Mouse (Mus musculus): ENCODE measurements around the gene Ccdc155. TPM values are rescaled to one million over a fixed set of nuclear protein-coding genes. Genes with fewer than 3 reads are reported as not detected.

The Ccdc155 gene
- polyA plus RNA-seq, 1 experiment from 2014 or later: 0.95 TPM

- no peaks in the 10 kb centered on the region; the same call in 1 of the 2 replicates for H3K36me3 ChIP-seq (ENCODE audit: control insufficient read depth, insufficient read depth)
- peaks cover 39% of the 10 kb centered on the region for H3K27me3 ChIP-seq (replicated peaks; ENCODE audit: control insufficient read depth, insufficient read depth, low read length)
- ATAC-seq: no peak
- WGBS: 1% methylated on average over 41 of the region's 41 CpGs
- peaks cover 42% of the 10 kb centered on the region for H3K4me1 ChIP-seq (replicated peaks; ENCODE audit: control insufficient read depth, insufficient read depth, low read length)
- 0 out of 2 replicates have a peak within 1 kb of the TSS, but pooled peaks have one; percentile 3 for H3K27ac ChIP-seq (ENCODE audit: low read length)
- no peaks in the 10 kb centered on the region for H3K9me3 ChIP-seq (ENCODE audit: control insufficient read depth, low read length)
- peak within 1 kb of the TSS; percentile 53 for H3K4me3 ChIP-seq (replicated peaks; ENCODE audit: low read length)
- H3K4me2 ChIP-seq (ENCODE audit: low read length): peak within 1 kb of the TSS; percentile 51
- H3K9ac ChIP-seq (replicated peaks; ENCODE audit: low read depth, low read length): peak within 1 kb of the TSS; percentile 63
Observed at GRCm38 (mm10) chr7:45163735-45164490, 40.8 kb downstream of the Ccdc155 start, which contains the start of gene Slc17a7. Gene Slc17a7, plus strand, starts transcription at chr7:45163949.

GRCm38 (mm10) chr7:45162996-45163615 is 41.6 kb downstream of the Ccdc155 start:
- Histone ChIP-seq H3K9me3 (ENCODE audit: control insufficient read depth, low read length) (no peaks in the 10 kb centered on the region), H3K4me3 (replicated peaks; ENCODE audit: low read length) (no peak overlapping the region), H3K9ac (replicated peaks; ENCODE audit: low read depth, low read length) (no peak overlapping the region), H3K27ac (ENCODE audit: low read length) (no peak overlapping the region), H3K27me3 (replicated peaks; ENCODE audit: control insufficient read depth, insufficient read depth, low read length) (peaks cover 33% of the 10 kb centered on the region), H3K4me1 (replicated peaks; ENCODE audit: control insufficient read depth, insufficient read depth, low read length) (peaks cover 34% of the 10 kb centered on the region), H3K36me3 (ENCODE audit: control insufficient read depth, insufficient read depth) (no peaks in the 10 kb centered on the region; the same call in 1 of the 2 replicates), H3K4me2 (ENCODE audit: low read length) (no peak overlapping the region; the same call in 1 of the 2 replicates)
- no peak for ATAC-seq
- WGBS: 72% methylated on average over 9 of the region's 9 CpGs

- H3K4me2 ChIP-seq (ENCODE audit: low read length): peak overlapping the region; percentile 55
- H3K36me3 ChIP-seq (ENCODE audit: control insufficient read depth, insufficient read depth): no peaks in the 10 kb centered on the region; the same call in 1 of the 2 replicates
- H3K9ac ChIP-seq (replicated peaks; ENCODE audit: low read depth, low read length): no peak overlapping the region
- no peaks in the 10 kb centered on the region for H3K9me3 ChIP-seq (ENCODE audit: control insufficient read depth, low read length)
- ATAC-seq: no peak
- peak overlapping the region; percentile 38 for H3K4me3 ChIP-seq (replicated peaks; ENCODE audit: low read length)
- H3K4me1 ChIP-seq (replicated peaks; ENCODE audit: control insufficient read depth, insufficient read depth, low read length): peaks cover 29% of the 10 kb centered on the region
- 26% methylated on average over 6 of the region's 6 CpGs for WGBS
- H3K27me3 ChIP-seq (replicated peaks; ENCODE audit: control insufficient read depth, insufficient read depth, low read length): peaks cover 28% of the 10 kb centered on the region
- no peak overlapping the region for H3K27ac ChIP-seq (ENCODE audit: low read length)
Observed at GRCm38 (mm10) chr7:45162551-45162950, 42.1 kb downstream of the Ccdc155 start.

GRCm38 (mm10) chr7:45161612-45162473 is 42.8 kb downstream of the Ccdc155 start:
- H3K9ac ChIP-seq (replicated peaks; ENCODE audit: low read depth, low read length): no peak overlapping the region
- no peaks in the 10 kb centered on the region; the same call in 1 of the 2 replicates for H3K36me3 ChIP-seq (ENCODE audit: control insufficient read depth, insufficient read depth)
- peak; percentile 92 for ATAC-seq
- no peaks in the 10 kb centered on the region for H3K9me3 ChIP-seq (ENCODE audit: control insufficient read depth, low read length)
- 0 out of 2 replicates have a peak overlapping the region, but pooled peaks have one; percentile 25 for H3K27ac ChIP-seq (ENCODE audit: low read length)
- H3K4me3 ChIP-seq (replicated peaks; ENCODE audit: low read length): peak overlapping the region; percentile 38
- peaks cover 28% of the 10 kb centered on the region for H3K27me3 ChIP-seq (replicated peaks; ENCODE audit: control insufficient read depth, insufficient read depth, low read length)
- H3K4me2 ChIP-seq (ENCODE audit: low read length): peak overlapping the region; percentile 55
- peaks cover 24% of the 10 kb centered on the region for H3K4me1 ChIP-seq (replicated peaks; ENCODE audit: control insufficient read depth, insufficient read depth, low read length)
- 4% methylated on average over 35 of the region's 35 CpGs for WGBS

GRCm38 (mm10) chr7:45160866-45161265 is 43.8 kb downstream of the Ccdc155 start:
- WGBS: 83% methylated on average over 3 of the region's 3 CpGs
- no peak overlapping the region for H3K4me3 ChIP-seq (replicated peaks; ENCODE audit: low read length)
- no peaks in the 10 kb centered on the region for H3K9me3 ChIP-seq (ENCODE audit: control insufficient read depth, low read length)
- no peak overlapping the region for H3K4me2 ChIP-seq (ENCODE audit: low read length)
- no peaks in the 10 kb centered on the region; the same call in 1 of the 2 replicates for H3K36me3 ChIP-seq (ENCODE audit: control insufficient read depth, insufficient read depth)
- peaks cover 20% of the 10 kb centered on the region for H3K27me3 ChIP-seq (replicated peaks; ENCODE audit: control insufficient read depth, insufficient read depth, low read length)
- no peak overlapping the region for H3K9ac ChIP-seq (replicated peaks; ENCODE audit: low read depth, low read length)
- ATAC-seq: no peak
- peaks cover 24% of the 10 kb centered on the region for H3K4me1 ChIP-seq (replicated peaks; ENCODE audit: control insufficient read depth, insufficient read depth, low read length)
- no peak overlapping the region for H3K27ac ChIP-seq (ENCODE audit: low read length)

- Histone ChIP-seq H3K9me3 (ENCODE audit: control insufficient read depth, low read length) (no peaks in the 10 kb centered on the region), H3K4me1 (replicated peaks; ENCODE audit: control insufficient read depth, insufficient read depth, low read length) (peaks cover 24% of the 10 kb centered on the region), H3K4me3 (replicated peaks; ENCODE audit: low read length) (no peak overlapping the region), H3K4me2 (ENCODE audit: low read length) (no peak overlapping the region), H3K9ac (replicated peaks; ENCODE audit: low read depth, low read length) (no peak overlapping the region), H3K27ac (ENCODE audit: low read length) (no peak overlapping the region), H3K27me3 (replicated peaks; ENCODE audit: control insufficient read depth, insufficient read depth, low read length) (peaks cover 15% of the 10 kb centered on the region), H3K36me3 (ENCODE audit: control insufficient read depth, insufficient read depth) (no peaks in the 10 kb centered on the region; the same call in 1 of the 2 replicates)
- no peak for ATAC-seq
- 96% methylated on average over 6 of the region's 6 CpGs for WGBS
Observed at GRCm38 (mm10) chr7:45160316-45160800, 44.3 kb downstream of the Ccdc155 start.

- no peak overlapping the region for H3K27ac ChIP-seq (ENCODE audit: low read length)
- no peak overlapping the region for H3K4me2 ChIP-seq (ENCODE audit: low read length)
- no peak overlapping the region for H3K9ac ChIP-seq (replicated peaks; ENCODE audit: low read depth, low read length)
- no peak for ATAC-seq
- H3K36me3 ChIP-seq (ENCODE audit: control insufficient read depth, insufficient read depth): no peaks in the 10 kb centered on the region; the same call in 1 of the 2 replicates
- H3K4me3 ChIP-seq (replicated peaks; ENCODE audit: low read length): no peak overlapping the region
- 97% methylated on average over 6 of the region's 6 CpGs for WGBS
- no peaks in the 10 kb centered on the region for H3K9me3 ChIP-seq (ENCODE audit: control insufficient read depth, low read length)
- peaks cover 20% of the 10 kb centered on the region for H3K4me1 ChIP-seq (replicated peaks; ENCODE audit: control insufficient read depth, insufficient read depth, low read length)
- peaks cover 3% of the 10 kb centered on the region; the same call in 1 of the 2 replicates for H3K27me3 ChIP-seq (replicated peaks; ENCODE audit: control insufficient read depth, insufficient read depth, low read length)
Observed at GRCm38 (mm10) chr7:45158991-45159390, 45.7 kb downstream of the Ccdc155 start.

- Histone ChIP-seq H3K9me3 (ENCODE audit: control insufficient read depth, low read length) (no peaks in the 10 kb centered on the region), H3K9ac (replicated peaks; ENCODE audit: low read depth, low read length) (no peak overlapping the region), H3K4me2 (ENCODE audit: low read length) (no peak overlapping the region), H3K27me3 (replicated peaks; ENCODE audit: control insufficient read depth, insufficient read depth, low read length) (no peaks in the 10 kb centered on the region), H3K36me3 (ENCODE audit: control insufficient read depth, insufficient read depth) (no peaks in the 10 kb centered on the region; the same call in 1 of the 2 replicates), H3K4me1 (replicated peaks; ENCODE audit: control insufficient read depth, insufficient read depth, low read length) (peaks cover 20% of the 10 kb centered on the region), H3K27ac (ENCODE audit: low read length) (no peak overlapping the region), H3K4me3 (replicated peaks; ENCODE audit: low read length) (no peak overlapping the region)
- ATAC-seq: no peak
- 75% methylated on average over 14 of the region's 14 CpGs for WGBS
Observed at GRCm38 (mm10) chr7:45157459-45157858, 47.2 kb downstream of the Ccdc155 start.

Data from forebrain, embryonic 16.5 days (tissue).